Mouse (Mus musculus): ENCODE results near the gene Rnf126. TPM values are rescaled to one million over a fixed set of nuclear protein-coding genes. Genes with fewer than 3 reads are reported as not detected.
"Not testable (repeated sequence)": the region's sequence is repeated elsewhere in the genome, so short reads cannot be mapped to it uniquely, and the experiment has no call there.

Rnf126 gene
- polyA plus RNA-seq, 1 experiment from 2014 or later = 92.3 TPM

GRCm38 (mm10) chr10:79760603-79761143 lies 6.1 kb downstream of the Rnf126 start:
- H3K9ac ChIP-seq (ENCODE audit: low read depth, low read length) = no peak overlapping the region
- H3K9me3 ChIP-seq (replicated peaks; ENCODE audit: control insufficient read depth, low read length, poor library complexity, severe bottlenecking) = no peaks in the 10 kb centered on the region
- no peaks in the 10 kb centered on the region for H3K27me3 ChIP-seq (ENCODE audit: control insufficient read depth, insufficient read depth, low read depth, low read length)
- H3K27ac ChIP-seq (ENCODE audit: low read length) = no peak overlapping the region
- peaks cover 33% of the 10 kb centered on the region for H3K36me3 ChIP-seq (ENCODE audit: control insufficient read depth, insufficient read depth, low read length)
- ATAC-seq = no peak
- 91% methylated on average over 11 of the region's 11 CpGs for WGBS
- H3K4me3 ChIP-seq (ENCODE audit: low read depth, low read length) = no peak overlapping the region
- H3K4me1 ChIP-seq (ENCODE audit: control insufficient read depth, insufficient read depth, low read length) = peaks cover 15% of the 10 kb centered on the region
- H3K4me2 ChIP-seq (ENCODE audit: low read length) = no peak overlapping the region

GRCm38 (mm10) chr10:79759675-79760074 lies 7.1 kb downstream of the Rnf126 start:
- not testable (repeated sequence) for H3K4me2 ChIP-seq (ENCODE audit: low read length); H3K27me3 ChIP-seq (ENCODE audit: control insufficient read depth, insufficient read depth, low read depth, low read length); H3K9me3 ChIP-seq (replicated peaks; ENCODE audit: control insufficient read depth, low read length, poor library complexity, severe bottlenecking); H3K9ac ChIP-seq (ENCODE audit: low read depth, low read length); H3K27ac ChIP-seq (ENCODE audit: low read length); H3K4me3 ChIP-seq (ENCODE audit: low read depth, low read length); H3K4me1 ChIP-seq (ENCODE audit: control insufficient read depth, insufficient read depth, low read length); ATAC-seq
- WGBS = 100% methylated on average over 1 of the region's 1 CpGs
- H3K36me3 ChIP-seq (ENCODE audit: control insufficient read depth, insufficient read depth, low read length) = peaks cover 33% of the 10 kb centered on the region

GRCm38 (mm10) chr10:79756660-79757059 lies 10.1 kb downstream of the Rnf126 start:
- Histone ChIP-seq H3K4me2 (ENCODE audit: low read length) (no peak overlapping the region), H3K9me3 (replicated peaks; ENCODE audit: control insufficient read depth, low read length, poor library complexity, severe bottlenecking) (no peaks in the 10 kb centered on the region), H3K9ac (ENCODE audit: low read depth, low read length) (no peak overlapping the region), H3K4me3 (ENCODE audit: low read depth, low read length) (no peak overlapping the region), H3K4me1 (ENCODE audit: control insufficient read depth, insufficient read depth, low read length) (peaks cover 5% of the 10 kb centered on the region; the same call in 1 of the 2 replicates), H3K27me3 (ENCODE audit: control insufficient read depth, insufficient read depth, low read depth, low read length) (no peaks in the 10 kb centered on the region), H3K27ac (ENCODE audit: low read length) (no peak overlapping the region), H3K36me3 (ENCODE audit: control insufficient read depth, insufficient read depth, low read length) (peaks cover 28% of the 10 kb centered on the region)
- 91% methylated on average over 24 of the region's 24 CpGs for WGBS
- no peak for ATAC-seq

GRCm38 (mm10) chr10:79755854-79756253 lies 10.9 kb downstream of the Rnf126 start:
- Histone ChIP-seq H3K9me3 (replicated peaks; ENCODE audit: control insufficient read depth, low read length, poor library complexity, severe bottlenecking) (no peaks in the 10 kb centered on the region), H3K4me2 (ENCODE audit: low read length) (no peak overlapping the region), H3K36me3 (ENCODE audit: control insufficient read depth, insufficient read depth, low read length) (peaks cover 21% of the 10 kb centered on the region), H3K4me3 (ENCODE audit: low read depth, low read length) (no peak overlapping the region), H3K9ac (ENCODE audit: low read depth, low read length) (no peak overlapping the region), H3K27me3 (ENCODE audit: control insufficient read depth, insufficient read depth, low read depth, low read length) (no peaks in the 10 kb centered on the region), H3K4me1 (ENCODE audit: control insufficient read depth, insufficient read depth, low read length) (peaks cover 5% of the 10 kb centered on the region; the same call in 1 of the 2 replicates), H3K27ac (ENCODE audit: low read length) (no peak overlapping the region)
- no peak for ATAC-seq
- WGBS = 85% methylated on average over 3 of the region's 3 CpGs

GRCm38 (mm10) chr10:79754856-79755516 lies 11.8 kb downstream of the Rnf126 start, which contains the start of gene Fgf22:
Gene Fgf22, plus strand, starts transcription at chr10:79755076.
- Histone ChIP-seq H3K36me3 (ENCODE audit: control insufficient read depth, insufficient read depth, low read length) (peaks cover 17% of the 10 kb centered on the region), H3K27ac (ENCODE audit: low read length) (no peak within 1 kb of the TSS), H3K9me3 (replicated peaks; ENCODE audit: control insufficient read depth, low read length, poor library complexity, severe bottlenecking) (no peaks in the 10 kb centered on the region), H3K9ac (ENCODE audit: low read depth, low read length) (peak within 1 kb of the TSS; percentile 68), H3K4me2 (ENCODE audit: low read length) (peak within 1 kb of the TSS; percentile 83), H3K4me3 (ENCODE audit: low read depth, low read length) (peak within 1 kb of the TSS; percentile 46), H3K27me3 (ENCODE audit: control insufficient read depth, insufficient read depth, low read depth, low read length) (no peaks in the 10 kb centered on the region), H3K4me1 (ENCODE audit: control insufficient read depth, insufficient read depth, low read length) (peaks cover 5% of the 10 kb centered on the region; the same call in 1 of the 2 replicates)
- peak; percentile 85 for ATAC-seq
- 2% methylated on average over 36 of the region's 36 CpGs for WGBS

GRCm38 (mm10) chr10:79748496-79748895 lies 18.3 kb downstream of the Rnf126 start:
- Histone ChIP-seq H3K9me3 (replicated peaks; ENCODE audit: control insufficient read depth, low read length, poor library complexity, severe bottlenecking) (no peaks in the 10 kb centered on the region), H3K9ac (ENCODE audit: low read depth, low read length) (no peak overlapping the region), H3K27ac (ENCODE audit: low read length) (no peak overlapping the region), H3K4me1 (ENCODE audit: control insufficient read depth, insufficient read depth, low read length) (peaks cover 12% of the 10 kb centered on the region), H3K4me3 (ENCODE audit: low read depth, low read length) (no peak overlapping the region), H3K27me3 (ENCODE audit: control insufficient read depth, insufficient read depth, low read depth, low read length) (no peaks in the 10 kb centered on the region), H3K36me3 (ENCODE audit: control insufficient read depth, insufficient read depth, low read length) (no peaks in the 10 kb centered on the region; the same call in 1 of the 2 replicates), H3K4me2 (ENCODE audit: low read length) (no peak overlapping the region)
- WGBS = 78% methylated on average over 6 of the region's 6 CpGs
- no peak for ATAC-seq

- Histone ChIP-seq H3K9ac (ENCODE audit: low read depth, low read length) (peak overlapping the region; percentile 21; the same call in 1 of the 2 replicates), H3K27ac (ENCODE audit: low read length) (0 out of 2 replicates have a peak overlapping the region, but pooled peaks have one; percentile 6)
Measured at GRCm38 (mm10) chr10:79746774-79747151, 20.0 kb downstream of the Rnf126 start.

GRCm38 (mm10) chr10:79745898-79746773 lies 20.6 kb downstream of the Rnf126 start, which contains the start of gene Polrmt:
Gene Polrmt, minus strand, starts transcription at chr10:79746581.
- H3K9ac ChIP-seq (ENCODE audit: low read depth, low read length) = peak within 1 kb of the TSS; percentile 60
- 0 out of 2 replicates have a peak within 1 kb of the TSS, but pooled peaks have one; percentile 6 for H3K27ac ChIP-seq (ENCODE audit: low read length)

More at GRCm38 (mm10) chr10:79746774-79747151, 20.0 kb downstream of the Rnf126 start:
- Histone ChIP-seq H3K4me1 (ENCODE audit: control insufficient read depth, insufficient read depth, low read length) (peaks cover 12% of the 10 kb centered on the region), H3K4me2 (ENCODE audit: low read length) (peak overlapping the region; percentile 56), H3K27me3 (ENCODE audit: control insufficient read depth, insufficient read depth, low read depth, low read length) (no peaks in the 10 kb centered on the region), H3K36me3 (ENCODE audit: control insufficient read depth, insufficient read depth, low read length) (peaks cover 7% of the 10 kb centered on the region), H3K4me3 (ENCODE audit: low read depth, low read length) (peak overlapping the region; percentile 55), H3K9me3 (replicated peaks; ENCODE audit: control insufficient read depth, low read length, poor library complexity, severe bottlenecking) (no peaks in the 10 kb centered on the region)
- WGBS = 19% methylated on average over 6 of the region's 6 CpGs
- peak; percentile 66 for ATAC-seq

More at GRCm38 (mm10) chr10:79745898-79746773, 20.6 kb downstream of the Rnf126 start, which contains the start of gene Polrmt:
- Histone ChIP-seq H3K4me3 (ENCODE audit: low read depth, low read length) (peak within 1 kb of the TSS; percentile 55), H3K4me2 (ENCODE audit: low read length) (peak within 1 kb of the TSS; percentile 82), H3K9me3 (replicated peaks; ENCODE audit: control insufficient read depth, low read length, poor library complexity, severe bottlenecking) (no peaks in the 10 kb centered on the region; the same call in 1 of the 2 replicates), H3K4me1 (ENCODE audit: control insufficient read depth, insufficient read depth, low read length) (peaks cover 12% of the 10 kb centered on the region), H3K27me3 (ENCODE audit: control insufficient read depth, insufficient read depth, low read depth, low read length) (no peaks in the 10 kb centered on the region), H3K36me3 (ENCODE audit: control insufficient read depth, insufficient read depth, low read length) (peaks cover 13% of the 10 kb centered on the region)
- 3% methylated on average over 38 of the region's 38 CpGs for WGBS
- peak; percentile 96 for ATAC-seq

Measured in midbrain, embryonic 16.5 days (tissue).